Mouse (Mus musculus) limb, embryonic 10.5 days (tissue): ENCODE results near the gene Zscan10. TPM values are rescaled to one million over a fixed set of nuclear protein-coding genes. Genes with fewer than 3 reads are reported as not detected.

Source experiments
- polyA plus RNA-seq: library from polyadenylated mRNA; unstranded; fragments of >200 nt; fragmentation: Nextera tagmentation; extraction: Ambion mirVana; gene quantifications from 2 replicates; pipeline ENCODE4 v1.2.1, GENCODE M21; 2016

Zscan10 gene
- polyA plus RNA-seq, 1 experiment from 2014 or later: 0.35 TPM

Other genes starting within 250 kb of the Zscan10 start
- gene Vmn2r116, start 216.3 kb upstream of the Zscan10 start, polyA plus RNA-seq: not detected in 2 replicates
- gene Vmn2r117, start 121.2 kb upstream of the Zscan10 start, polyA plus RNA-seq: not detected in 2 replicates
- 31.3 and 31.9 TPM in 2 replicates for gene Zfp213, start 36.6 kb upstream of the Zscan10 start, polyA plus RNA-seq
- 22.0 and 25.4 TPM in 2 replicates for gene Zfp13, start 1.4 kb upstream of the Zscan10 start, polyA plus RNA-seq
- 0.84 and 1.1 TPM in 2 replicates for gene Mmp25, start 44.4 kb downstream of the Zscan10 start, polyA plus RNA-seq
- 1.4 and 2.0 TPM in 2 replicates for gene Bicdl2, start 59.6 kb downstream of the Zscan10 start, polyA plus RNA-seq
- 29.0 and 30.5 TPM in 2 replicates for gene Hcfc1r1, start 72.7 kb downstream of the Zscan10 start, polyA plus RNA-seq
- gene Thoc6, start 73.0 kb downstream of the Zscan10 start, polyA plus RNA-seq: 70.4 and 71.1 TPM in 2 replicates
- gene Tnfrsf12a, start 76.6 kb downstream of the Zscan10 start, polyA plus RNA-seq: 5.2 and 5.6 TPM in 2 replicates
- gene Cldn6, start 78.4 kb downstream of the Zscan10 start, polyA plus RNA-seq: 32.7 and 42.1 TPM in 2 replicates
- 1.9 and 4.6 TPM in 2 replicates for gene Cldn9, start 83.2 kb downstream of the Zscan10 start, polyA plus RNA-seq
- gene 1520401A03Rik, start 121.9 kb downstream of the Zscan10 start, polyA plus RNA-seq: 0.13 and 0.36 TPM in 2 replicates
- gene Pkmyt1, start 125.5 kb downstream of the Zscan10 start, polyA plus RNA-seq: 66.8 and 67.6 TPM in 2 replicates
- gene Paqr4, start 140.0 kb downstream of the Zscan10 start, polyA plus RNA-seq: 5.9 and 9.0 TPM in 2 replicates
- gene Kremen2, start 145.0 kb downstream of the Zscan10 start, polyA plus RNA-seq: 13.8 and 19.5 TPM in 2 replicates
- 177 and 183 TPM in 2 replicates for gene Flywch1, start 170.7 kb downstream of the Zscan10 start, polyA plus RNA-seq
- gene Flywch2, start 185.2 kb downstream of the Zscan10 start, polyA plus RNA-seq: 37.5 and 54.1 TPM in 2 replicates
- gene Srrm2, start 189.7 kb downstream of the Zscan10 start, polyA plus RNA-seq: 562 and 563 TPM in 2 replicates
- gene Elob, start 228.3 kb downstream of the Zscan10 start, polyA plus RNA-seq: 1,047 and 1,081 TPM in 2 replicates
- gene Prss33, start 235.2 kb downstream of the Zscan10 start, polyA plus RNA-seq: not detected in 2 replicates
- gene Prss32, start 243.0 kb downstream of the Zscan10 start, polyA plus RNA-seq: not detected in 2 replicates
- 3.3 and 3.9 TPM in 2 replicates for gene Prss41, start 243.3 kb downstream of the Zscan10 start, polyA plus RNA-seq